Mouse (Mus musculus): ENCODE data around the gene Ccl12. TPM values are rescaled to one million over a fixed set of nuclear protein-coding genes. Genes with fewer than 3 reads are reported as not detected.

Ccl12 gene
- 4.3 and 6.0 TPM in 2 replicates for polyA plus RNA-seq (2012; rRNA removed)

DNA sequence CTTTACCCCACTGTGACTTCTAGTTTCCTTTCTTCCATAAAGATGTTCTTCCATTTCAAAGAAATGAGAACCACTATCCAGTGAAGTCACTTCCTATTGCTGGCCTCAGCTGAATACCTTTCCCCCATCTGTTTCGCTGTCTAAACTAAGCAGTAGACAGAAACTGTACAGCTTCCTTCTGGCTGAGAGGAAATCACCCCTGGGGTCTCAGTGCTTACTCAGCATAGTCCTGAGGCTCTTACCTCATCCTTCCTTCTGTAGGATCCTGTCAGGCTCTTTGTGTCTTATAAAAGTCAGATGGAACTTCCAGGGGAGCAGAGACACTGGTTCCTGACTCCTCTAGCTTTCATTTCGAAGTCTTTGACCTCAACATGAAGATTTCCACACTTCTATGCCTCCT is at the start of gene Ccl12:
TSS of gene Ccl12 (plus strand) at position 317 of the 400 bp plus-strand sequence.
- WGBS: 48% methylated on average over 2 of the region's 2 CpGs
- no peak for DNase-seq (ENCODE audit: low read depth, low spot score)

DNA sequence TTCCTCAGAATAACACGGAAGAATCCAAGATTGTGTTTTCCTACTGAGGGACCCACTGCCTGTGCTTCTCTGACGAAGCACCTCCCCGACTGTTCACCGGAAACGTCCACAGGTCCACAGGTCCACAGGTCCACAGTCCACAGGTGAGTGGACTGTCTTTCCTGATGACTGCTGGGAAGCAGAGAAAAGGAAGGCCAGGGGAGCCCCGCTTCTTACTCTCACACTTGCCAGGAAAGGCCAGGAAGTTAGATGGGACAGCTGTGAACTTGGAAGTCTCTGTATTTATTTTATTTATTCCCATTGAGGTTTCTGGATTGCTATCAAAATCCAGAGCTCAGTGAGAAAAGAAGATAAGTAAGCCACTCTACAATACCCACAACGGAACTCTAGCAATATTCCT is 47.8 kb upstream of the Ccl12 start:
- DNase-seq (ENCODE audit: low read depth, low spot score): no peak
- 69% methylated on average over 7 of the region's 7 CpGs for WGBS

DNA sequence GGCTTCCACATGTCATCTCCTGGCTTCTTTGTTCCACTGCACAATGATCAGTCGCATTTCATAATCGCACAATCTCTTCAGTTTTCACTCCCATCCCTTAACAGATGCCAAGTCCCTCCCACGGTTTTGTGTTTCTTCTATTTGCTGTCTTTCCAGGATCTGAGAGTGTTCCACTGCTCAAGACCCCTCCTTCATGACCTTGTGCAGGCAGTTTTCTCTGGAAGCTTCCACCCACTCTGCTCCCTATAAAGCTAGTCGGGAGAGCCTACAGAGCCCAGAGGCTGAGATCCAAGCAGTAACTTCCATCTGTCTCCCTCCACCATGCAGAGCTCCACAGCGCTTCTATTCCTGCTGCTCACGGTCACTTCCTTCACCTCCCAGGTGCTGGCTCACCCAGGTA is 44.0 kb upstream of the Ccl12 start, which contains the start of gene Ccl11:
TSS of gene Ccl11 (plus strand) at position 178 of the 400 bp plus-strand sequence.
- WGBS: 60% methylated on average over 6 of the region's 6 CpGs
- DNase-seq (ENCODE audit: low read depth, low spot score): no peak

DNA sequence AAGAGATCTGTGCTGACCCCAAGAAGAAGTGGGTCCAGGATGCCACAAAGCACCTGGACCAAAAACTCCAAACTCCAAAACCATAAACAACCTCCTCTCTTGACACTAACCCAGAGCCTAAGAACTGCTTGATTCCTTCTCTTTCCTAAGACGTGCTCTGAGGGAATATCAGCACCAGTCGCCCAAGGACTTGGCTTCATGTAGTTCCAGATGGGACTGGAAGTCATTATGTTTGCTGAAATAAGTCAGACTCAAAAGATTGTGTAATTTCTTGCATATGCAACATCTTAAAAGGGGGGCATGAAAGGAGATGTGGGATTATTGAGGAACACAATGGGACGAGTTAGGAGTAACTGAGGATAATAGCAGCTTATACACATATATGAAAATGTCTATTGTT is 39.4 kb upstream of the Ccl12 start:
- 66% methylated on average over 3 of the region's 3 CpGs for WGBS
- DNase-seq (ENCODE audit: low read depth, low spot score): no peak

DNA sequence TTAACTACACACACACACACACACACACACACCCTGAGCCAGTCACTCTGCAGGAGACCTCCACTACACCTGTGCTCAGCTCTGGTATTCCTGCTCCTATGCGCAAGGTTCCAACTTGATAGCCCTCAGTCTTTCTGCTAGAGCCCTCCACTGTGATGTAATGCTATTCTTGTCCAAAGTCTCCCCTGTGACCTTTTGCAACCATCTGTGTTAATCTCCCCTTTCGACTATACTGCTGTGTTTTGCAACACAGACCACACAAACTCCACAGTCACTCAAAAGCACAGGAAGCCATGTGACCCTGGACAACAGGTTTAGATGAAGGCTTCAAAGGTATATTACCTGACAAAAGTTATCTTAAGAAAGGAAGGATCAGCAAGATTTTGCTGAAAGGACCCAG is 38.2 kb upstream of the Ccl12 start:
- 73% methylated on average over 2 of the region's 2 CpGs for WGBS
- DNase-seq (ENCODE audit: low read depth, low spot score): no peak

DNA sequence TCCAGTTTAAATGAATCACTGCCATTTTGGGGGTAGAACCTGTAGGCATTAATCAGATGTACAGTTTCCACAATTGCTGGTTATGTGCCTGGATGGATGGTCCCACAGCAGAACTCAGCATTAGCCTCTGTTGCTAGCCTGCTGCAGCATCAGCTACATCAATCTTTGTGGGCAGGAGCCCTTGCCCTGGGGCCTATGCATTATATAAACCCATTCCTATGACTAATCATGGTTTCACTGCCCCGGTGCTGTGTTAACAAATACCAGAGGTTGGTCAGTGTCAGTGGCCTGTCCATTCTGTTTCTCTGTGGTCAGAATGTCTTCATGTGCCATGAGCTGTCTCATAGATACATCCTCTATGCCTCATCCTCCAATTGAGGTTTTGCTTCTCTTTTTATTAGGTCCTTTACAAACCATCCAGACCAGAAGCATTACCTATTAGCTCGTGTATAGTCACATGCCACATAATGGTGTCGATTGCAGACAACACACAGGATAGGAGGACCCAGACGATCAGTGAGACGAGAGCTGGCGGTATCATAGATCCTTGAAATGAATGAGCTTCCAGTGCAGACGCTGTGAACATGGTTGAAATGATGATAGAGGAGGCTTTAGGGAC is 34.6 kb upstream of the Ccl12 start:
- no peak for DNase-seq (ENCODE audit: low read depth, low spot score)
- whole genome bisulfite sequencing: 80% methylated on average over 7 of the region's 7 CpGs

DNA sequence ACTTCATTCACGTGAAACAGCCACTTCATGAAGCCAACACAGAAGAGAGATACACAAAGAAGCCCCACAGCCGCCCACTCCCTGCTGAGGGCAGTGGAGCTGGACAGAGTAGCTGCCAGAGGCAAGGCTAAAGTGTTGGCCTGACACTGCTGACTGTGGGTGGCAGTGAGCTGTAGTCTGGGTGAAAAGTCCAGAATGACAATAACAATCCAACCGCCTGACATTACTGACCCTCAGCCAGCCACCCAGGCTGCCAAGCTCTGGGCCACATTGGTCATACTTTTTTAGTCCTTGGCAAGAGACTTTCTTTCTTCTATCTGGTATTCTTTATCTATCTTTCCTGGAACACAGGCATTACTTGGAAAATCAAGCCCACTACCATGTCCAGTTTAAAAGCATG is 30.6 kb upstream of the Ccl12 start:
- no peak for DNase-seq (ENCODE audit: low read depth, low spot score)
- 69% methylated on average over 3 of the region's 3 CpGs for WGBS

DNA sequence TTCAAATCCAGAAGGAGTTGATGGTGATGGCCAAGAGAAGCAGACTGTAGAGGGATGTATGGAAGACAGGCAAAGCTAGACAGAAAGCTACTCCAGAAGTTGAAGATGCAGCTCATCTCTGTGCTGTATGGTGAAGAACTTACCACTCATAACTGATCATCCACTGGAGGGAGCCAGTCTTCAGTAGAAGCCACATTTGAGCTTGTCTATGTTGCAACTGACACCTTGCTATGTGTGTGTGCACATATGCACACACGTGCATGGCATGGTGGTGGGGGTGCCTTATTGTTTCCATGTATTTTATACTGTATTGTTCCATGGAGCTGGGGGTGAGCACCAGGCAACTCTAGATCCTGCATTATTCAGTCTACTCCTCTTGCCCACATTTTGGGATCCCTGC is 29.3 kb upstream of the Ccl12 start:
- DNase-seq (ENCODE audit: low read depth, low spot score): no peak
- 56% methylated on average over 1 of the region's 1 CpGs for WGBS

DNA sequence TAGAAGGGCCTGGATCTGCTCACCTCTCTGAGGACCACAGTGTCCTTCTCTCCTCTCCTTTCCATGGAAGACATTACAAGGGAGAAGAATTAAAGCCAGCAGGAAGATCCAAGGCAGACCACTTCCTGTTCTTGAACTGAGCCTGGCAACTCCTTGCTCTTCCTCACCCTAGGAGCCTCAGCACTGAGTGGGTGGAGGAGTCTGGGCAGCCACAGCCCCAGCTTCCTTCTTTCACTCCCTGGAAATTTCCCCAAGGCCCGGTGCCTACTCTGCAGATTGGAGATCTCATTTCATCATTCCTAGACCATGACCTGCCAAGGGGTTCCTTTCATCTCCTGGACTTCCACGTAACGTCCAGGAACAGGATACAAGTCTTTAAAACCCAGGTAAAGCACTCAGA is 28.7 kb upstream of the Ccl12 start:
- DNase-seq (ENCODE audit: low read depth, low spot score): no peak

DNA sequence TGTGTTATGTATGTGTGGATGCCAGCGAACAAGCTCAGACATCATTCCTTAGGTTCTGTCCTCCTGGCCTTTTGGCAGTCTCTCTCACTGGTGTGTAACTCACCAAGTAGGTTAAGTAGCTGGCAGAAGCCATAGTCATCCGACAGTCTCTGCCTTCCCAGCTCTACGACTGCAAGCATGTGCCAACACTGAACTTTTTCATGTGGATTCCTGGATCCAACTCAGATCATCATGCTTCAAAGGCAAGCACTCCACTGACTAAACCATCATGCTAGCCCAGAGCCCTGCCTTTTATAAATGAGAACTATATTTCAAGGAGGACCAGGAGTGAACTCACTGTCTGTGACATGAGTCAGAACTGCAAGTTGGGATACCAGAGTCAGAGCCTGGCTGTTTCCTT is 28.0 kb upstream of the Ccl12 start:
- WGBS: 74% methylated on average over 3 of the region's 3 CpGs

More for the DNA sequence above, 28.7 kb upstream of the Ccl12 start:
- WGBS: 64% methylated on average over 3 of the region's 3 CpGs

DNA sequence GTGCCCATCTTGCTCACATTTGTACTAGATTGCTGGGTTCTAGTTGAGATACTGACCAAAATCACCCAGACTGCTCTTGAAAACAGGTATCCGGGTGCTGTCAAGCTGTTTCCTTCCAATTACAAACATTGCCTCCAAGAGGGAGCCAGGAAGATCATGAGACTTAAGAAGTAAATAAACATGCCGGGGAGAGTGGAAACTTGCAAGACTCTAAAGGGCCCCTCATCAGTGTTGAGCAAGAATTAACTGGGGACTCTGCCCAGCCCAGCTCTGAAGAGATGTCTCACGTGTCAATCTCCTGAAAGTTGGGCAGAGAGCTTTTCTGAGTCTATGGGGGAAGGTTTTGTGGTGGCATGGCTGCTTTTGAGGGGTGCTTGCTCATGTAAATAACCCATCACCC is 24.6 kb upstream of the Ccl12 start:
- no peak for DNase-seq (ENCODE audit: low read depth, low spot score)
- WGBS: 39% methylated on average over 3 of the region's 3 CpGs

More for the DNA sequence above, 28.0 kb upstream of the Ccl12 start:
- DNase-seq (ENCODE audit: low read depth, low spot score): no peak

DNA sequence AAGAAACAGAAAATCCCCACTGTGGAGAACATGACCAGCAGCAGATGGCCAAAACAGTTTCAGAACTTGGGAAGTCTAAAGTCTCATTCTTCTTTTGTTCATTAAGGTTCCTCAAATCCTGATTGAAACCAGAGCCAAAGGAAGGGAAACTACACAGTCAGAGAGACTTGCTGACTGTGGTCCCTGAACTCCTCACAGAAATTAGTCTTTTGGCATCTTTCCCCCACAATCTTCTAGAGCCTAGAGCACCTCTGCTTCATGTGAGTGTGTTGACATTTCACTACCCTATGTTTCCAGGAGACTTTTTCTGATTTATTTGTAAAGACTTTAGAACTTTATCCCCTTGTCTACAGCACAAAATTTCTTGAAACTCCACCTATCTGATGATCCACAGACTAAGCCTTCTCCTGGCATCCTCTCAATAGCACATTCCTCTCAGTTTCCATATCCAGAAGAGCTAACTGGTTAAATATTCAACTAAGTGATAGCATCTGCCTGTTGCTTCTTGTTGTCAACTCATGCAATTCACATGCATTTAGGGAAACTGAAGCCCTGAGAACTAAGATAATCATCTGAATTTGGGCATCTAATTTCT is 23.4 kb upstream of the Ccl12 start:
- no peak for DNase-seq (ENCODE audit: low read depth, low spot score)

DNA sequence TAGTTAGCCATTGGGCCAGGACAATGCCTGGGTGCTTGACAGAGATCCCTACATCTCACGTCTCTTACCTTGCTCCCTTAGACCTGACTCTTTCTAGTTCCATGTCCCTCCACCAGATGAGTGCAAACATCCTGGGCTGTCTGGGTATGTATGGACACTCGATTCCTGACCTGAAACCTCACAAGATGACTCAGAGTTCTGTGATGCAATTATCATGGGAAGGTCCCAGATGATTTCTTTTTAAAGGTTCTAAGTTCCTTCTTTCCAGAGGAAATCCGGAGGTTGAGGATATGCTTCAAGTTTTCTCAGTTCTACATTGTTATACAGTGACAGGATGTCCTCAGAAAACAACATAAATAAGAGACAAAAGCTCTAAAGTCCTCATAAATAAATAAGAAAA is 20.8 kb upstream of the Ccl12 start:
- DNase-seq (ENCODE audit: low read depth, low spot score): no peak
- 64% methylated on average over 3 of the region's 3 CpGs for WGBS

DNA sequence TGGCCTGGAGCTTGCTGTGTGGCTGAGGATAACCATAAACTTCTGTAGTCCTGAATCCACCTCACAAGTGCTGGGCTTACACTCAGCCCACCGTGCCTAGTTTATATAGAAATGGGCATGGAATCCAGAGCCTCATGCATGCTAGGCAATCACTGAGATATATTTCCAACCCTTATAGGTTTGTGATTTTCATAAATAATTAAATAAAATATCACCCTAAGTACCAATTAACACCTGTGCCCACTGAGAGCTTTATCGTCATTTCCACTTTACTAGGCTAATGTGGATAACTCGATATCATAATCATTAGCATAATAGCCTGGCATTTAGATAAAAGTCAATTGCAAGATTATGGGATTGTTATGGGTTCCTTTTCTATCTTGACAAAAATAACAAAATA is 17.3 kb upstream of the Ccl12 start:
- WGBS: 91% methylated on average over 3 of the region's 3 CpGs
- DNase-seq (ENCODE audit: low read depth, low spot score): no peak

DNA sequence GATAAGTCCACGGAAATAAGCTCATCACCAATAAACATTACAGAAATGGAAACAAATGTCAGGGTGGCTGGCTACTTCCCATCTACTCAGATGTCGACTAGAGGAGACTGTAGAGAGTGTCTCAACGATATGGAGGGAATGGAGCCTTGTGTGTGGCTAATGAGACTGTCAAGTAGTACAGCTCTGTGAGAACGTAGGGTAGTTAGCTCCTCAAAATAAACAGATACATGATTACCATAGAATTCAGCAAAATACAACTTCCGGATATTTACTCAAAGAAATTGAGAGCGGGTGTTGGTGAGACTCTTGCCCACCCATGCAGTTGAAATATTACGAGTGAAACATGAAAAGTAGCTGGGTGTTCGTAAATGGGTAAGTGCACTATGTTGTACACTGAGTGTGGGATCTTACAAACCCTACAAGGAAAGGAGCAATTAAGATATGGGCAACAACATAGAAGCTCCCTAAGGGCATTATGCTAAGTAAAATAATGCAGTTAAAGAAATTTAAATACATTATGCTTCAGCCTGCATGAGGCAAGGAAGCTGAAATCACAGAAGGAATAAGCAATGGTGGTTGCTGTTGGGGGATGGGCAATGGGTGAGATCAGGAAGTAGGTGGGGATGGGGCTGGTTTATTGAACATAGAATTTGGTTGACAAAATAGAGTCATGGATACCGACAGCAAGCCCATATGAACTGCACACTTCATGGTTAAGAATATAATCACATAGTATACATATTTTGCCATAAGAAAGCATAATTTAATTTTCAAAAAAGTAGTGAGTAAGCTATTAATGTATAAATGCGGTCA is 1.9 kb upstream of the Ccl12 start:
- no peak for DNase-seq (ENCODE audit: low read depth, low spot score)
- WGBS: 70% methylated on average over 10 of the region's 10 CpGs

DNA sequence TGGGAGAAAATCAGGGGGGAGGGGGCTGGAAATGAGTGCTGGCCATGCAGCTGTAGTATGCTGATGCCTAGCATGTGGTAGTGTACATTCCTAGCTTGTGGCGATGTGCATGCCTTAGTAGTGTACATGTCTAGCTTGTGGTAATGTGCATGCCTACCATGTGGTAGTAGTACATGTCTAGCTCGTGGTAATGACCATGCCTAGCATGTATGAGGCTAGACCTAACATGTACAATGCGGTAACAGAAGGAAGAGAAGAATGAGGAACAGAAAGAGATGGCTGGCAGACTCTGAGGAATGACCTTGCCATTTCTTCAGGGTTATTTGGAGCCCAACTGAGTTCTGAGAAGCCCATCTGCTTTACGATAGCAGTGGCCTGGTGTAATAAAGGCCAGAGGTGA is 558 bp upstream of the Ccl12 start:
- 71% methylated on average over 4 of the region's 4 CpGs for WGBS
- no peak for DNase-seq (ENCODE audit: low read depth, low spot score)

DNA sequence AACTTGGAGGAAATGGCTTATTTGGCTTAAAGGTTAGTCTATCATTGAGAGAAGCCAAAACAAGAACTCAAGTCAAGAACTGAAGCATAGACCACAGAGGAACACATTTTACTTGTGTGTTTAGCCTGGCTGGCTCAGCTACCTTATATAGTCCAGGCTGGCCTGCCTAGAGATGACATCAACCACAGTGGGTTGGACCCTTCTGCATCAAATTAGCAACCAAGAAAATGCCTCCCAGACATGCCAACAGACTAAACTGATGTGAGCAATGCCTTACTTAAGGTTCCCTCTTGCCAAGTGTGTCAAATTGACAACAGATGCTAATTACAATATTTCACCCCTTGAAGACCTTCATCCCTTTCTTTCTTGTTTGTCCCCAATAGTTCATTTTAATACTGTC is 8.0 kb downstream of the Ccl12 start:
- DNase-seq (ENCODE audit: low read depth, low spot score): no peak

DNA sequence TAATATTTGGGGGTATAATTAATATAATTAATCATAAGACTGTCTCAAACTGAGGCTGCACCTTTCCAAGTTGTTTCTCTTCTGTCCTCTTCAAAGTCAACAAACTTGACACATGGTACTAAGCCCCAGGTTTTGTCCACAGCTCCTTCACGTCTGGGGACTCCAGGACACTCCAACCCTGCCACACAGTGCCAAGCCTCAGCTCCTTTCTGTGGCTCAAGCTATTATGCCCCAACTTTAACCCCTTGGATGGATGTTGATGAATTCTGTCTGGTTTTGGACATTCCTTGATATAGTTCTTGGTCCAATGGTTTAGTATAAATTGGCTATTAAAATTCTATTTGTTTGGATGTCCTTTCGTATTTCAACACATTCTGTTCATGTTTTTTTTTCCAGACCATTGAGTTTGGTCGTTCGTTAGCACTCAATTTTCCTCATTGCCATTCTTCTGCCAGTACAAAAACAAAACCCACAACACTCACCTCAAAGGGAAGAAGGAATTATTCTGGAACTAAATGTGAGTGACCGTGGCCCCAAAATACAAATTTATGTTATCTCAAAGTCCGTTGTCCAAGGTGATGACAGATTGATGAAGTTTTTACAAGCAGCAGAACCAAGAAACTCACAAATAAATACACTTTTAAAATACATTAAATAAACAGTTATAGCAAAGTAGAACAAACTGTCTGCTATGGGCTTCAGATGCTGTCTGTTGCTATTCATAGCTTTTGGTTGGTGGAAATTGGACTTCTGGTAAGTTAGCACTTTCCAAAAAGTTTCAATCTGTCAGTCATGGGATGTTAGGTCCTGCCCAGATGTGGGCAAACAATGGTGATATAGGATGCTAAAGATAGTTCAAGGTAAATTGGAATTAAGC is 9.0 kb downstream of the Ccl12 start:
- no peak for DNase-seq (ENCODE audit: low read depth, low spot score)
- 74% methylated on average over 6 of the region's 6 CpGs for WGBS

DNA sequence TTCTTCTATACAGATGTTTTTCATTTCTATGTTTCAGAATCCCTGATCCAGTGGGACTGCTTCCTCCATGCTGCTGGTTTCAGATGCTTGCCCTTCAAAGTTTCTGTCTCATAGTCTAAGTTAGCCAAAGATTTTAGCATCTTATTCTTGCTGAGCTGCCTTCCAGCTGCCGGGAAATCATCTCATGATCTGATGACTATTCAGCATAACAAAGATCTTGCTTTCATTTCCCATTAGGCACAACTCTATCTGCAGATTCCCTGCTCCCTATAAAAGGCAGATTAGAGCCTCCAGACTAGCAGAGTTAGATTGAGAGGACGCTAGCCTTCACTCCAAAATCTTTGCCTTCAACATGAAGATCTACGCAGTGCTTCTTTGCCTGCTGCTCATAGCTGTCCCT is 13.2 kb downstream of the Ccl12 start, which contains the start of gene Ccl8:
TSS of gene Ccl8 (plus strand) at position 301 of the 400 bp plus-strand sequence.
- 81% methylated on average over 3 of the region's 3 CpGs for WGBS
- DNase-seq (ENCODE audit: low read depth, low spot score): no peak

DNA sequence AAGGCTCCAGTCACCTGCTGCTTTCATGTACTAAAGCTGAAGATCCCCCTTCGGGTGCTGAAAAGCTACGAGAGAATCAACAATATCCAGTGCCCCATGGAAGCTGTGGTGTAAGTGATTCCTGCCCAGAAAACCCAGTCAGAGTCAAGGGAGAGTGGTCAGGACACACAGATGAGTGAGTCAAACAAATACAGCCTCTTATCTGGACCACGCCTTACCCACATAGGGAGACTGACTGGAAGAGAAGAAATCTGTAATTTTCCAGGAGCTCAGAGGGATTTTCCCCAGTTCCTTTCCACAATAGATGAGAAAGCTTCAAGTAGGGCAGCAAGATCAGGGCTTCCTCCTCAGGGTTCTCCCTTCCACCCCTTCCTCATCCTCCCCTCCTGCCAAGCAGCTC is 14.4 kb downstream of the Ccl12 start:
- WGBS: 59% methylated on average over 3 of the region's 3 CpGs

More for the DNA sequence above, 14.4 kb downstream of the Ccl12 start:
- DNase-seq (ENCODE audit: low read depth, low spot score): no peak

Measured in large intestine, adult 2 months (tissue).